Mouse (Mus musculus) liver, adult 2 months (tissue): ENCODE results near the gene Mmab.

Source experiments
- CTCF ChIP-seq: fragments of 200-500 bp; IDR thresholded peaks from 2 replicates; pipeline ENCODE4 v1.5.1; 2011; ENCODE audit warnings: low read depth, low read length, control low read depth
- POLR2A ChIP-seq: fragments of 200-500 bp; IDR thresholded peaks from 2 replicates; pipeline ENCODE4 v1.6.1; 2011; ENCODE audit warnings: low read length, control low read depth; ENCODE audit not compliant: insufficient read depth; ENCODE audit errors: extremely low read depth

DNA sequence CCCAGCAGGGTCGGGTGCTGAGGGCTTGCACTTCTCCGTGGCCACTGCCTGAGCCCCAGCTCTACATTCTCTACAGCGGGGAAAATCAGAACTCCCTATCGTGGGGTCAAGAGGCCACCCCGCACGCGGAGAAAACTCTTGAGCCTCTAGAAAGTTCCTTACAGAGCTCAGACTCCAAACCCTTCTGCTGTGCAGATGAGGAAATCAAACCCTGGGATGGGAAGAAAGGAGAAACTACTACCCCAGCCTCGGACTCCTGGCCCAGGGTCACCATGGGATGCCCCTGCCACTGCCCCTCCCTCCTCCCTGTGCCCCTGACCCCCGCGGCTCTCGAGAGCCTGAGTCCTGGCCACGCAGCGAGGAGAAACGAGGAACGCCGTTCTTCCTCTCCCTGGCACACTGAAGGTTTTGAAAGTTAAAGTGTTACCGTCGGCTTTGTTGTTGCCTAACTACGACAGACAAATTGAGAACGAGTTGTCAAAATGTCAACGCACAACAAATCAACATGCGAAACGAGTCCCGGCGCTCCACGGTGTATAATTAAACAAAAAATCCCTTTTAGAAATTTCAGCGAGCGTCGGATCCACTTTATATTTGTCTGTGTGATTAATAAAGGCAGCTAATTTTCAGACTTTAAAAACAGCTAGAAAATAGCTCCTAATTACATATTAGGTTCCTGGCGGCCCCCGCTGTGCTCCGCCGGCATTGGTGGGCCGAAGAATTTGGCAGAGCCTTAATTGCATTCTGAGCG is 31.1 kb upstream of the Mmab start:
- TF ChIP-seq CTCF (no peak), POLR2A (no peak)
